Mouse (Mus musculus): ENCODE results near the gene Ldb2. TPM values are rescaled to one million over a fixed set of nuclear protein-coding genes. Genes with fewer than 3 reads are reported as not detected.

Gene Ldb2
- polyA plus RNA-seq, 1 experiment from 2014 or later, result 14.4 TPM

DNA sequence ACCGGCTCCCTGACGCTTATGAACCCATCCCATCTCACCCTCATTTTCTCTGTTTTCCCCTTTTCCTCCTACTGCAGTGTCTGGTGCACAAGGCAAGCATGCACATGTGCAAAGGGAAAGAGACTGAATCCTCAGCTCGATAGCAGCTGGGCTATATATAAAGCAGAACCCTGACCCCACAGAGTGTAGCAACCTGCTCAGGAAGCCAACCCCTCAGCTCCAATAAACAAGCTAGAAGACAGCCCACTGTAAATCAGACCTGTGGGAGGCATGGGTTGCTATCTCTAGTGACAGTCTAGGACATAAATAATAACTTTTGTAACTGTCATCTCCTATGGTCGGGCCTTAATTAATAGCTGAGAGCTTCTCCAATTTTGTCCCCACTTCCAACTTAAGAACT lies 158.4 kb downstream of the Ldb2 start:
- WGBS, result 81% methylated on average over 4 of the region's 4 CpGs
- no peaks in the 10 kb centered on the region for H3K4me1 ChIP-seq (ENCODE audit: control insufficient read depth in 2 of 2, insufficient read depth in 2 of 2, low read length in 2 of 2)
- no peak overlapping the region for H3K4me3 ChIP-seq (ENCODE audit: control insufficient read depth in 1 of 2, insufficient read depth in 1 of 2, low read depth in 1 of 2, low read length in 2 of 2)
- H3K9ac ChIP-seq (ENCODE audit: low read length), result no peak overlapping the region
- no peak overlapping the region for H3K27ac ChIP-seq (replicated peaks in 1 of 2; ENCODE audit: control insufficient read depth in 1 of 2, insufficient read depth in 1 of 2, low read depth in 2 of 2, low read length in 2 of 2)
- no peaks in the 10 kb centered on the region for H3K27me3 ChIP-seq (ENCODE audit: control insufficient read depth, insufficient read depth, low read length)
- no peaks in the 10 kb centered on the region for H3K9me3 ChIP-seq (ENCODE audit: control insufficient read depth, low read length)
- H3K36me3 ChIP-seq (ENCODE audit: control insufficient read depth, insufficient read depth, low read length), result no peaks in the 10 kb centered on the region
- H3K4me2 ChIP-seq (ENCODE audit: low read length), result no peak overlapping the region
- no peak for ATAC-seq (ENCODE audit: insufficient number of reproducible peaks, insufficient read depth, low FRiP score, low read depth)

DNA sequence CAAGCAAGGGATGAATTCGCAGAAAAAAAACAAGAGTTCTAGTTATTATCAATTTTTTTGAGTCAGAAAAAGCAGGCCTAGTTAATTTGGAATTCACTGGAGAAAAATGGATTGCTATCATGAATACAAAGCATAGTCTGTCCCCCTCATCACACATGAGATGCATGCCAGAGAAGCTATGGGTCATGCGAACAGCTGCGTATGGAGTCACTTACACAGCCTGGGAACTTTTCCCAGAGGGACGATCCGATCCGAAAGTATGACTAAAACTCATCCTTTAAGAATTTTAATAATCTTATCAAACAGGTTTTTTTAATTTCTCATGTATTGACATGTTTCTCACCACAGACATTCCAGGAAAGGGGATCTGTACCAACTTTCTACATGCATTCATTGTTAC lies 163.9 kb downstream of the Ldb2 start:
- no peak overlapping the region for H3K27ac ChIP-seq (replicated peaks in 1 of 2; ENCODE audit: control insufficient read depth in 1 of 2, insufficient read depth in 1 of 2, low read depth in 2 of 2, low read length in 2 of 2)
- no peaks in the 10 kb centered on the region for H3K4me1 ChIP-seq (ENCODE audit: control insufficient read depth in 2 of 2, insufficient read depth in 2 of 2, low read length in 2 of 2)
- no peak overlapping the region for H3K9ac ChIP-seq (ENCODE audit: low read length)
- H3K9me3 ChIP-seq (ENCODE audit: control insufficient read depth, low read length), result no peaks in the 10 kb centered on the region
- no peak for ATAC-seq (ENCODE audit: insufficient number of reproducible peaks, insufficient read depth, low FRiP score, low read depth)
- H3K36me3 ChIP-seq (ENCODE audit: control insufficient read depth, insufficient read depth, low read length), result no peaks in the 10 kb centered on the region
- no peaks in the 10 kb centered on the region for H3K27me3 ChIP-seq (ENCODE audit: control insufficient read depth, insufficient read depth, low read length)
- WGBS, result 76% methylated on average over 6 of the region's 6 CpGs
- H3K4me2 ChIP-seq (ENCODE audit: low read length), result no peak overlapping the region
- H3K4me3 ChIP-seq (ENCODE audit: control insufficient read depth in 1 of 2, insufficient read depth in 1 of 2, low read depth in 1 of 2, low read length in 2 of 2), result no peak overlapping the region

DNA sequence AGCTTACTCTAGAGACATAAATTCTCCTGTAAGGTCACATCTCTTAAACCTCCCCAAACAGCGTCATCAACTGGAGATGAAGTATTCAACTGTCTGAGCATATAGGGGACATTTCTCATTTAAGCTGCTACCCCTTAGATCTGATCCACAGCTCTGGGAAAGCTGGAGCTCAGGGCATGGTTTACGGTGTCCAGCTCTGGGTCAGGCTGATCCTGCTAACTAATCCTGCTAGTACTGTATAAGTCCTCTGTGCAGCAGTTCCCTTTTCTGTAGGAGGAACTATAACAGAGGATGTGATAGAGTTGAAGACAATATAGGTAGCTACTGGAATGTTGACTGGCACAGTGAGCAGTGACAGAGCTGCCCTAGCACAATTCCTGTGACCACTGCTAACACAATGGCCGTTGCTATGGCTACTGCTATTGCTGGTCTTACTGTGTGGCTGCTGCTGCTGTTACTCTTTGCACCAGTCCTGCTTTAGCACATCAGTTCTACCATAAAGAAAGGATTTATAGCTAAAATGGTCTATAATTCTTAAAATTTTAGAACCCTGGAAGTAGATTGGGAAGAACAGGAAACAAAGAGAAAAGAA lies 170.3 kb downstream of the Ldb2 start:
- Histone ChIP-seq H3K27me3 (ENCODE audit: control insufficient read depth, insufficient read depth, low read length) (no peaks in the 10 kb centered on the region), H3K9me3 (ENCODE audit: control insufficient read depth, low read length) (no peaks in the 10 kb centered on the region), H3K9ac (ENCODE audit: low read length) (no peak overlapping the region), H3K4me3 (ENCODE audit: control insufficient read depth in 1 of 2, insufficient read depth in 1 of 2, low read depth in 1 of 2, low read length in 2 of 2) (no peak overlapping the region), H3K4me2 (ENCODE audit: low read length) (no peak overlapping the region), H3K4me1 (ENCODE audit: control insufficient read depth in 2 of 2, insufficient read depth in 2 of 2, low read length in 2 of 2) (no peaks in the 10 kb centered on the region), H3K36me3 (ENCODE audit: control insufficient read depth, insufficient read depth, low read length) (no peaks in the 10 kb centered on the region), H3K27ac (replicated peaks in 1 of 2; ENCODE audit: control insufficient read depth in 1 of 2, insufficient read depth in 1 of 2, low read depth in 2 of 2, low read length in 2 of 2) (no peak overlapping the region)
- 80% methylated on average over 3 of the region's 3 CpGs for WGBS
- ATAC-seq (ENCODE audit: insufficient number of reproducible peaks, insufficient read depth, low FRiP score, low read depth), result no peak

DNA sequence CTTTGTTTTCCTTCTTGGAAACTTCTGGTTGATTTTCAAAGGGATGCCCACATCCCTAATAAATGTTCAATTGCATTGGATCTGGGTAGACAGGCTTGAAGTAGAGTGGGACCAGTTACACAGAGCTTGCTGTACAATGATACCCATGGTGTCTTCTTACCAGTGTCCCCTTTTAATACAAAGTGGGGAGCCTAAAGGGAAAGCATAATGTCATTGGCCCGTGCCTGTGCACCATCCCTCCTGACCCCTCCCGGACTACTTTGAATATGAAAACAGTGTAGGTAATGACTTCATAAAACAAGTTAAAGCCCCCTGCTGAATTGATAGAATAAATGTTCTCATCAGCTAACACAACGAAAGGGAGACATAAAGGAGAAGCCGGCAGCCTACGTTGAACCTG lies 172.0 kb downstream of the Ldb2 start:
- Histone ChIP-seq H3K9me3 (ENCODE audit: control insufficient read depth, low read length) (no peaks in the 10 kb centered on the region), H3K27me3 (ENCODE audit: control insufficient read depth, insufficient read depth, low read length) (no peaks in the 10 kb centered on the region), H3K4me3 (ENCODE audit: control insufficient read depth in 1 of 2, insufficient read depth in 1 of 2, low read depth in 1 of 2, low read length in 2 of 2) (no peak overlapping the region), H3K36me3 (ENCODE audit: control insufficient read depth, insufficient read depth, low read length) (no peaks in the 10 kb centered on the region), H3K4me1 (ENCODE audit: control insufficient read depth in 2 of 2, insufficient read depth in 2 of 2, low read length in 2 of 2) (no peaks in the 10 kb centered on the region), H3K4me2 (ENCODE audit: low read length) (no peak overlapping the region), H3K9ac (ENCODE audit: low read length) (no peak overlapping the region), H3K27ac (replicated peaks in 1 of 2; ENCODE audit: control insufficient read depth in 1 of 2, insufficient read depth in 1 of 2, low read depth in 2 of 2, low read length in 2 of 2) (no peak overlapping the region)
- no peak for ATAC-seq (ENCODE audit: insufficient number of reproducible peaks, insufficient read depth, low FRiP score, low read depth)
- WGBS, result 87% methylated on average over 5 of the region's 5 CpGs

DNA sequence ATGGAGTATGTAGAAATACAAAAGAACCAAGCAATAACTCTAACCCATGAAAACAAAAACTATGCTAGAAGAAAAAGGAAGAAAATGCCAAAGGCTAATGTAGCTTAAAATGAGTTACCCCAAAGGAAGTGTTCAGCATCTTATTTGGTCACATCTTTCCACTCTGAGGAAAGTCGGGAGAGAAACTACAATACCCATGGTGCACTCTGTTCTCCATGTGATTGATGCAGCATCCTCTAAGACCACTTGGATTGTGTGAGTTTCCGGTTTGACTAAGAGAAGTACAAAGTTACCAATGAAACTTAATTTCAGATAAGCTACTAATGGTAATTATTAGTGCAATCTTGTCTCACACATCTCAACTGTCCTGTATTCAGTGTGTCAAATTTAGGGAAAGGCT lies 172.6 kb downstream of the Ldb2 start:
- H3K4me1 ChIP-seq (ENCODE audit: control insufficient read depth in 2 of 2, insufficient read depth in 2 of 2, low read length in 2 of 2), result no peaks in the 10 kb centered on the region
- no peak for ATAC-seq (ENCODE audit: insufficient number of reproducible peaks, insufficient read depth, low FRiP score, low read depth)
- H3K4me3 ChIP-seq (ENCODE audit: control insufficient read depth in 1 of 2, insufficient read depth in 1 of 2, low read depth in 1 of 2, low read length in 2 of 2), result no peak overlapping the region
- H3K9ac ChIP-seq (ENCODE audit: low read length), result no peak overlapping the region
- H3K9me3 ChIP-seq (ENCODE audit: control insufficient read depth, low read length), result no peaks in the 10 kb centered on the region
- no peaks in the 10 kb centered on the region for H3K36me3 ChIP-seq (ENCODE audit: control insufficient read depth, insufficient read depth, low read length)
- no peak overlapping the region for H3K27ac ChIP-seq (replicated peaks in 1 of 2; ENCODE audit: control insufficient read depth in 1 of 2, insufficient read depth in 1 of 2, low read depth in 2 of 2, low read length in 2 of 2)
- no peak overlapping the region for H3K4me2 ChIP-seq (ENCODE audit: low read length)
- 82% methylated on average over 2 of the region's 2 CpGs for WGBS
- H3K27me3 ChIP-seq (ENCODE audit: control insufficient read depth, insufficient read depth, low read length), result no peaks in the 10 kb centered on the region

DNA sequence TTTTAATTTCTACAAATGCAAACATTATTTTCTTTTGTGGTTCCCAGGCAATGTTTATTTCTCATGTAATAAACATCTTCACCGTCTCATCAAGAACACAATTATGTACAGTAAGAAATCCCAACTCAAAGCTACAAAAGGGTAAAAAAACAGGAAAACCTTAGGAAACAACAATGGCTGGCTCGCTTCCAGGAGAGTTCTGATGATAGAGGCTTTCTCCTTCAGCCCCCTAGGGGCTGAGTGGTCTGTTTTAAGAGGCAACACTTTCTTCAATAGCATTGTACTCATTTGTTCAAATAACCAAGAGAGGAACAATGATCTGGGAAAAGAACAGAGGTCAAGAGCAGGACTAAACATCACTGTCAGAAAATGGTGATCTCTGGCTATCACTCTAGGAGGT lies 173.4 kb downstream of the Ldb2 start:
- ATAC-seq (ENCODE audit: insufficient number of reproducible peaks, insufficient read depth, low FRiP score, low read depth), result no peak
- no peaks in the 10 kb centered on the region for H3K36me3 ChIP-seq (ENCODE audit: control insufficient read depth, insufficient read depth, low read length)
- no peaks in the 10 kb centered on the region for H3K27me3 ChIP-seq (ENCODE audit: control insufficient read depth, insufficient read depth, low read length)
- no peak overlapping the region for H3K4me2 ChIP-seq (ENCODE audit: low read length)
- H3K9ac ChIP-seq (ENCODE audit: low read length), result no peak overlapping the region
- H3K4me3 ChIP-seq (ENCODE audit: control insufficient read depth in 1 of 2, insufficient read depth in 1 of 2, low read depth in 1 of 2, low read length in 2 of 2), result no peak overlapping the region
- WGBS, result 57% methylated on average over 2 of the region's 2 CpGs
- H3K9me3 ChIP-seq (ENCODE audit: control insufficient read depth, low read length), result no peaks in the 10 kb centered on the region
- H3K4me1 ChIP-seq (ENCODE audit: control insufficient read depth in 2 of 2, insufficient read depth in 2 of 2, low read length in 2 of 2), result no peaks in the 10 kb centered on the region
- H3K27ac ChIP-seq (replicated peaks in 1 of 2; ENCODE audit: control insufficient read depth in 1 of 2, insufficient read depth in 1 of 2, low read depth in 2 of 2, low read length in 2 of 2), result no peak overlapping the region

DNA sequence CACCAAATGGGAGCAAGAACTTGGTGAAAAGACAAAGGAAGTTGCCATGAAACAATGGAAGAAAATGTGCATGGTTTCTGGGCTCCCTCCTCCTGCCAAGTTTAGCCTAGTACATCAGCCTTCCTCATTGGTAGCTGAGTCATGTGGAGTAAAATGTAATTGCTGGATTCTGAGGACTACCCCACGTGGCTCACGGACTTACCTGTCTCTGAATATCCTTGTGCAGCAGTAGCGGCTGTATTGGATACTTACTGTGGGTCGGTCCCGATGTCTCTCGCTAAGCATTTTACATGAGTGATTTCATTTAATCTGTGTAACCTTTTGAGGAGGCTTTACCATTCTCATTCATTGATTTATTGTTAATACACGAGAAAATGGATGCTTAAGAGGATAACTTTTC lies 183.8 kb downstream of the Ldb2 start:
- Histone ChIP-seq H3K27ac (replicated peaks in 1 of 2; ENCODE audit: control insufficient read depth in 1 of 2, insufficient read depth in 1 of 2, low read depth in 2 of 2, low read length in 2 of 2) (no peak overlapping the region), H3K36me3 (ENCODE audit: control insufficient read depth, insufficient read depth, low read length) (no peaks in the 10 kb centered on the region), H3K9ac (ENCODE audit: low read length) (no peak overlapping the region), H3K4me3 (ENCODE audit: control insufficient read depth in 1 of 2, insufficient read depth in 1 of 2, low read depth in 1 of 2, low read length in 2 of 2) (no peak overlapping the region), H3K4me2 (ENCODE audit: low read length) (no peak overlapping the region), H3K4me1 (ENCODE audit: control insufficient read depth in 2 of 2, insufficient read depth in 2 of 2, low read length in 2 of 2) (no peaks in the 10 kb centered on the region), H3K9me3 (ENCODE audit: control insufficient read depth, low read length) (no peaks in the 10 kb centered on the region), H3K27me3 (ENCODE audit: control insufficient read depth, insufficient read depth, low read length) (no peaks in the 10 kb centered on the region)
- no peak for ATAC-seq (ENCODE audit: insufficient number of reproducible peaks, insufficient read depth, low FRiP score, low read depth)
- 87% methylated on average over 7 of the region's 7 CpGs for WGBS

DNA sequence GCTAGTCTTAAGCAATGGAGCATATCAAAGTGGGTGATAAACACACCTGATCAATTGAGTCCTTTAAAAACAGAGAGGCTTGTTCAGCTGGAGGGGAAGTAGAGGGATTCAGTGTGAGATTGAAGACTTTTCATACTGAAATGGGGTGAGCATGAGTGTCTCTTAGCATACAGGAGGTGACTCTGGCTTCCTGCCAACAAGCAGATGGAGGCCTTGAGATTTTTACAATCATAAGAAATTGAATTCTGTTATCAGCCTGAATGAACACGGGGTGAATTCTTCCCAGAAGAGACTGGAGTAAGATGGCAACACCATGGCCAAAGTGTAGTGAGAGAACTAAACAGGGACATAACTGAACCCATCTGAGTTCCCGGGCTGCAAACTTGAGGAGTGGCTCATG lies 190.6 kb downstream of the Ldb2 start:
- Histone ChIP-seq H3K4me2 (ENCODE audit: low read length) (no peak overlapping the region), H3K4me3 (ENCODE audit: control insufficient read depth in 1 of 2, insufficient read depth in 1 of 2, low read depth in 1 of 2, low read length in 2 of 2) (no peak overlapping the region), H3K9ac (ENCODE audit: low read length) (no peak overlapping the region), H3K9me3 (ENCODE audit: control insufficient read depth, low read length) (no peaks in the 10 kb centered on the region), H3K27ac (replicated peaks in 1 of 2; ENCODE audit: control insufficient read depth in 1 of 2, insufficient read depth in 1 of 2, low read depth in 2 of 2, low read length in 2 of 2) (no peak overlapping the region), H3K36me3 (ENCODE audit: control insufficient read depth, insufficient read depth, low read length) (no peaks in the 10 kb centered on the region), H3K4me1 (ENCODE audit: control insufficient read depth in 2 of 2, insufficient read depth in 2 of 2, low read length in 2 of 2) (no peaks in the 10 kb centered on the region), H3K27me3 (ENCODE audit: control insufficient read depth, insufficient read depth, low read length) (no peaks in the 10 kb centered on the region)
- ATAC-seq (ENCODE audit: insufficient number of reproducible peaks, insufficient read depth, low FRiP score, low read depth), result no peak
- WGBS, result 59% methylated on average over 2 of the region's 2 CpGs
